Mouse (Mus musculus): ENCODE data around the gene Hand1. TPM values are rescaled to one million over a fixed set of nuclear protein-coding genes. Genes with fewer than 3 reads are reported as not detected.

The Hand1 gene
- polyA plus RNA-seq, 1 experiment from 2014 or later, result not detected

- 16% methylated on average over 22 of the region's 22 CpGs for WGBS
- H3K9me3 ChIP-seq (ENCODE audit: control insufficient read depth, low read length), result no peaks in the 10 kb centered on the region
- peak overlapping the region; percentile 52 for H3K9ac ChIP-seq (ENCODE audit: low read depth, low read length)
- ATAC-seq, result no peak
- H3K4me3 ChIP-seq (ENCODE audit: low read length), result peak overlapping the region; percentile 89
- H3K4me1 ChIP-seq (ENCODE audit: control insufficient read depth, insufficient read depth, low read depth, low read length), result peaks cover 17% of the 10 kb centered on the region
- peak overlapping the region; percentile 78 for H3K4me2 ChIP-seq (ENCODE audit: low read length)
- no peaks in the 10 kb centered on the region for H3K36me3 ChIP-seq (ENCODE audit: control insufficient read depth, insufficient read depth, low read length)
- H3K27me3 ChIP-seq (replicated peaks; ENCODE audit: control insufficient read depth, insufficient read depth, low read length), result no peaks in the 10 kb centered on the region
- no peak overlapping the region for H3K27ac ChIP-seq (ENCODE audit: low read depth, low read length)
Observed at GRCm38 (mm10) chr11:57800266-57800951, 32.2 kb downstream of the Hand1 start.

DNA sequence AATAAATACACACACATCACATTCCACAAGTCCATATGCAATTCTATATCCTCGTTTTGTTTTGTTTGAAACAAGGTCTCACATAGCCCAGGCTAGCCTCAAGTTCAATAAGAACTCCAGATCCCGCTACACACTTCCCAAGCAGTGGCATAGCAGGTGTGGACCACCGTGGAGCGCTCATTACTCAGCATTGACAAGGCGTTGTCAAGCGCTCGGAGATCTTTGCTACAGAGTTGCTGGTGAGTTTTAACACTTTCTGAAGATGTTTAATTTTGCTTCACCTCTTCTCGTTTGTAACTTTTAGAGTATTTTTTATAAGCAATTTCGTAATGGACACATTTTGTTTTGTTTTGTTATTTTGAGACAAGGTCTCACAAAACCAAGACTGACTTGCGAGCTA lies 33.2 kb downstream of the Hand1 start:
- no peaks in the 10 kb centered on the region for H3K9me3 ChIP-seq (ENCODE audit: control insufficient read depth, low read length)
- no peak overlapping the region for H3K27ac ChIP-seq (ENCODE audit: low read depth, low read length)
- H3K27me3 ChIP-seq (replicated peaks; ENCODE audit: control insufficient read depth, insufficient read depth, low read length), result no peaks in the 10 kb centered on the region
- H3K4me3 ChIP-seq (ENCODE audit: low read length), result no peak overlapping the region
- no peaks in the 10 kb centered on the region for H3K36me3 ChIP-seq (ENCODE audit: control insufficient read depth, insufficient read depth, low read length)
- no peak overlapping the region for H3K9ac ChIP-seq (ENCODE audit: low read depth, low read length)
- 86% methylated on average over 10 of the region's 10 CpGs for whole genome bisulfite sequencing
- H3K4me1 ChIP-seq (ENCODE audit: control insufficient read depth, insufficient read depth, low read depth, low read length), result peaks cover 17% of the 10 kb centered on the region
- no peak for ATAC-seq
- no peak overlapping the region for H3K4me2 ChIP-seq (ENCODE audit: low read length)

- Histone ChIP-seq H3K9me3 (ENCODE audit: control insufficient read depth, low read length) (no peaks in the 10 kb centered on the region), H3K4me3 (ENCODE audit: low read length) (no peak overlapping the region), H3K4me2 (ENCODE audit: low read length) (no peak overlapping the region), H3K4me1 (ENCODE audit: control insufficient read depth, insufficient read depth, low read depth, low read length) (peaks cover 8% of the 10 kb centered on the region), H3K36me3 (ENCODE audit: control insufficient read depth, insufficient read depth, low read length) (no peaks in the 10 kb centered on the region), H3K9ac (ENCODE audit: low read depth, low read length) (no peak overlapping the region), H3K27ac (ENCODE audit: low read depth, low read length) (no peak overlapping the region), H3K27me3 (replicated peaks; ENCODE audit: control insufficient read depth, insufficient read depth, low read length) (no peaks in the 10 kb centered on the region)
- ATAC-seq, result no peak
- 83% methylated on average over 9 of the region's 9 CpGs for WGBS
Observed at GRCm38 (mm10) chr11:57797828-57798227, 34.8 kb downstream of the Hand1 start.

DNA sequence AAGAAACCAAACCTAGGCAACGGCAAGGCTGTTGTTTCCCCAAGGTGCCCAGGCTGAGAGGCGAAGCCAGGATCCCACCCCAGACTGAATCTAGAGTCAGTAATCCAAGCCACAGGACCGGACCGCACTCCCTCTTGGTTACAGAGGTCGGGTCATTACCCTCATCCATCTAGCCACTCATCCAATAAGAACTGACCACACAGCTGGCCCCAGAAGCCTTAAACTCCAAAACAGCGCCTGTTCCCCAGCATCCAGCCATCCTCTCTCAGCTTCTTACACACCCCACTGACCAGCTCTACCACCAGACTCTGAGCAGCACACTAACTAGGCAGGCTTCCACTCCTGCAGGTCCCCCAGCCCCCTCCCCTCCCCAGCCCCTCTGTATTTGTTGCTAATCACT lies 37.5 kb downstream of the Hand1 start:
- H3K36me3 ChIP-seq (ENCODE audit: control insufficient read depth, insufficient read depth, low read length), result no peaks in the 10 kb centered on the region
- no peak overlapping the region for H3K4me2 ChIP-seq (ENCODE audit: low read length)
- no peaks in the 10 kb centered on the region for H3K9me3 ChIP-seq (ENCODE audit: control insufficient read depth, low read length)
- H3K9ac ChIP-seq (ENCODE audit: low read depth, low read length), result no peak overlapping the region
- H3K4me1 ChIP-seq (ENCODE audit: control insufficient read depth, insufficient read depth, low read depth, low read length), result no peaks in the 10 kb centered on the region
- no peak for ATAC-seq
- 46% methylated on average over 6 of the region's 6 CpGs for WGBS
- no peak overlapping the region for H3K4me3 ChIP-seq (ENCODE audit: low read length)
- H3K27me3 ChIP-seq (replicated peaks; ENCODE audit: control insufficient read depth, insufficient read depth, low read length), result no peaks in the 10 kb centered on the region
- H3K27ac ChIP-seq (ENCODE audit: low read depth, low read length), result no peak overlapping the region

DNA sequence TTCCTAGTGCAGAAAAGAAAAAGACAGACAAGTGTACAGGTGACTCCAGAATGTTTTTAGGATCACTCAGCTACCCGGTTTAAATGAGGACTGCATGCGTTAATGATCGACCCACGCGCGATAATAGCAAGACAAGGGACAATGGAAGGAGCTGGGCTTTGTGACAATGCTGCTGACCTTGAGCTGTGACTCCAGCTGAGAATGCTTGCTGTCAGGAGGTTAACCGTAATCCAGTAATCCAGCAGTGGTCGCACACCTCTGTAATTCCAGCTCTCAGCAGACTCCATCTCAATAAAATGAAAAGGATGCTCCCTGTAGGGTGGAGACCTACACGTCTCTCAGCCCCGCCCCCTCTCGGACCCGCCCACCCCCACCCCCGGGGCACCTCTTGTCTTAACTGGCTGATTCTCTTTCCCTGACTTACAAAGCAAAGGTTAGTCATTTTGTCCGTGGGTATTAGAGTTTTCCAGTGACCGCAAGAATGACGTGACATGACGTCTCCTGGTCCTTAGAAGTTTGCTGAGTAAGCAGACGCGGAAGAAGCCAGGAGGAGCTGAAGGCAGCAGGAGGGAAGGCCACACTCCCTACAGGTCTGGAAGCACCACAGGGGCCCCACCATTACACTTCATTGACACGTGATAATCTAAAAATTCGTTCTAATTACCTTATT lies 41.6 kb downstream of the Hand1 start:
- Histone ChIP-seq H3K4me2 (ENCODE audit: low read length) (no peak overlapping the region), H3K36me3 (ENCODE audit: control insufficient read depth, insufficient read depth, low read length) (no peaks in the 10 kb centered on the region), H3K4me1 (ENCODE audit: control insufficient read depth, insufficient read depth, low read depth, low read length) (peaks cover 14% of the 10 kb centered on the region), H3K27ac (ENCODE audit: low read depth, low read length) (no peak overlapping the region), H3K4me3 (ENCODE audit: low read length) (no peak overlapping the region), H3K9ac (ENCODE audit: low read depth, low read length) (no peak overlapping the region), H3K27me3 (replicated peaks; ENCODE audit: control insufficient read depth, insufficient read depth, low read length) (no peaks in the 10 kb centered on the region), H3K9me3 (ENCODE audit: control insufficient read depth, low read length) (no peaks in the 10 kb centered on the region)
- ATAC-seq, result no peak
- 24% methylated on average over 21 of the region's 21 CpGs for WGBS

- Histone ChIP-seq H3K9me3 (ENCODE audit: control insufficient read depth, low read length) (no peaks in the 10 kb centered on the region), H3K4me1 (ENCODE audit: control insufficient read depth, insufficient read depth, low read depth, low read length) (peaks cover 14% of the 10 kb centered on the region), H3K4me3 (ENCODE audit: low read length) (no peak overlapping the region), H3K27ac (ENCODE audit: low read depth, low read length) (no peak overlapping the region), H3K4me2 (ENCODE audit: low read length) (no peak overlapping the region), H3K27me3 (replicated peaks; ENCODE audit: control insufficient read depth, insufficient read depth, low read length) (no peaks in the 10 kb centered on the region), H3K36me3 (ENCODE audit: control insufficient read depth, insufficient read depth, low read length) (no peaks in the 10 kb centered on the region), H3K9ac (ENCODE audit: low read depth, low read length) (no peak overlapping the region)
- ATAC-seq, result no peak
- WGBS, result 38% methylated on average over 3 of the region's 3 CpGs
Observed at GRCm38 (mm10) chr11:57787913-57788312, 44.7 kb downstream of the Hand1 start.

- H3K9ac ChIP-seq (ENCODE audit: low read depth, low read length), result peak overlapping the region; percentile 42
- H3K36me3 ChIP-seq (ENCODE audit: control insufficient read depth, insufficient read depth, low read length), result no peaks in the 10 kb centered on the region
- H3K27me3 ChIP-seq (replicated peaks; ENCODE audit: control insufficient read depth, insufficient read depth, low read length), result no peaks in the 10 kb centered on the region
- 18% methylated on average over 18 of the region's 18 CpGs for WGBS
- H3K27ac ChIP-seq (ENCODE audit: low read depth, low read length), result peak overlapping the region; percentile 80
- H3K9me3 ChIP-seq (ENCODE audit: control insufficient read depth, low read length), result no peaks in the 10 kb centered on the region
- peaks cover 14% of the 10 kb centered on the region for H3K4me1 ChIP-seq (ENCODE audit: control insufficient read depth, insufficient read depth, low read depth, low read length)
- no peak overlapping the region for H3K4me3 ChIP-seq (ENCODE audit: low read length)
- ATAC-seq, result peak; percentile 82
- peak overlapping the region; percentile 7; the same call in 1 of the 2 replicates for H3K4me2 ChIP-seq (ENCODE audit: low read length)
Observed at GRCm38 (mm10) chr11:57786616-57787418, 45.8 kb downstream of the Hand1 start.

GRCm38 (mm10) chr11:57779824-57780223 lies 52.8 kb downstream of the Hand1 start:
- Histone ChIP-seq H3K4me1 (ENCODE audit: control insufficient read depth, insufficient read depth, low read depth, low read length) (peaks cover 2% of the 10 kb centered on the region; the same call in 1 of the 2 replicates), H3K4me3 (ENCODE audit: low read length) (no peak overlapping the region)
- no peak for ATAC-seq

More at GRCm38 (mm10) chr11:57779824-57780223, 52.8 kb downstream of the Hand1 start:
- H3K9ac ChIP-seq (ENCODE audit: low read depth, low read length), result no peak overlapping the region
- no peak overlapping the region for H3K4me2 ChIP-seq (ENCODE audit: low read length)
- 87% methylated on average over 14 of the region's 14 CpGs for WGBS
- no peaks in the 10 kb centered on the region; the same call in 1 of the 2 replicates for H3K27me3 ChIP-seq (replicated peaks; ENCODE audit: control insufficient read depth, insufficient read depth, low read length)
- H3K9me3 ChIP-seq (ENCODE audit: control insufficient read depth, low read length), result no peaks in the 10 kb centered on the region
- H3K36me3 ChIP-seq (ENCODE audit: control insufficient read depth, insufficient read depth, low read length), result no peaks in the 10 kb centered on the region
- H3K27ac ChIP-seq (ENCODE audit: low read depth, low read length), result no peak overlapping the region
